Mouse (Mus musculus): ENCODE data around the gene Efcab6.

DNA sequence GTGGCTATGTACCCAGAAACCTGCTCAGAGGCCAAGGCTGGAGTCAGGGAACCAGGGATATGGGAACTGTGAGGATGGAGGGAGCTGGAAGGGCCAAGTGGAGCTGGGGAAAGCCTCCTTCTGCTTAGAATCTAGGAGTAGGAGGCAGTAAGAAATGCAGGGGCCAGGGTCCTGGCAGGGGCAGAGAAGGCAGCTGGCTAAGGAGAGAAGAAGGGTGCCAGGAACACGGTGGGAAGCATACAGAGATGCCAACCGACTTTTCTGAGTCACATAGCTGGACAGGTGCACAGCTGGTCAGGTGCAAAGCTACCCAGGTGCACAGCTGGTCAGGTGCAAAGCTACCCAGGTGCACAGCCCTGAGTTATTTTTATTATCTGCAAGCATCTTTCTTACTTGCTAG lies 187.3 kb downstream of the Efcab6 start:
- TF ChIP-seq CTCF (IDR thresholded peaks at IDR 0.05; ENCODE audit: insufficient read depth, low read length) (no peak), POLR2A (IDR thresholded peaks at IDR 0.05; ENCODE audit: borderline replicate concordance, extremely low read depth, low read depth, low read length) (no peak)
